Mouse (Mus musculus): Measurements from ENCODE around the gene Mlph. TPM values are rescaled to one million over a fixed set of nuclear protein-coding genes. Genes with fewer than 3 reads are reported as not detected.

Gene Mlph
- total RNA-seq, 2 experiments from 2014 or later, result not detected

Other genes starting within 250 kb of the Mlph start
- gene Col6a3, start 71.1 kb upstream of the Mlph start, total RNA-seq (2014; fragmentation: Nextera tagmentation), result not detected in 2 replicates
- not detected in 2 replicates for gene Col6a3, start 71.1 kb upstream of the Mlph start, total RNA-seq (2017)
- gene Prlh, start 38.0 kb downstream of the Mlph start, total RNA-seq (2014; fragmentation: Nextera tagmentation), result not detected in 2 replicates
- gene Prlh, start 38.0 kb downstream of the Mlph start, total RNA-seq (2017), result not detected in 2 replicates
- gene Rab17, start 54.6 kb downstream of the Mlph start, total RNA-seq (2014; fragmentation: Nextera tagmentation), result 3.1 TPM in 1 of 2 replicates, not detected in the other
- gene Rab17, start 54.6 kb downstream of the Mlph start, total RNA-seq (2017), result 0.47 and 2.0 TPM in 2 replicates
- gene Lrrfip1, start 83.7 kb downstream of the Mlph start, total RNA-seq (2014; fragmentation: Nextera tagmentation), result 61.3 and 114 TPM in 2 replicates
- gene Lrrfip1, start 83.7 kb downstream of the Mlph start, total RNA-seq (2017), result 121 and 131 TPM in 2 replicates
- gene Rbm44, start 230.0 kb downstream of the Mlph start, total RNA-seq (2014; fragmentation: Nextera tagmentation), result 1.1 and 9.6 TPM in 2 replicates
- gene Rbm44, start 230.0 kb downstream of the Mlph start, total RNA-seq (2017), result 5.2 and 7.8 TPM in 2 replicates